Mouse (Mus musculus): ENCODE data around the gene Tmem221.
A peak's percentile ranks its signal among the peaks of the same experiment; 100 is the strongest.

Tmem221 gene

GRCm38 (mm10) chr8:71558071-71558957, at the start of gene Tmem221:
Gene Tmem221, minus strand, starts transcription at chr8:71558871.
- no peak for DNase-seq (ENCODE audit: low spot score in 2 of 2)

GRCm38 (mm10) chr8:71604021-71604420, 45.4 kb upstream of the Tmem221 start:
- DNase-seq (ENCODE audit: low spot score in 2 of 2), result no peak

- DNase-seq (ENCODE audit: low spot score in 2 of 2), result peak; percentile 66 to 70
These were observed 44.1 kb upstream of the Tmem221 start for GRCm38 (mm10) chr8:71602666-71603334.

- DNase-seq (ENCODE audit: low spot score in 2 of 2), result no peak
These were observed 43.4 kb upstream of the Tmem221 start for GRCm38 (mm10) chr8:71601939-71602665.

GRCm38 (mm10) chr8:71598841-71599240, 40.2 kb upstream of the Tmem221 start:
- DNase-seq (ENCODE audit: low spot score in 2 of 2), result no peak

- no peak for DNase-seq (ENCODE audit: low spot score in 2 of 2)
These were observed 39.7 kb upstream of the Tmem221 start for GRCm38 (mm10) chr8:71598375-71598774.

GRCm38 (mm10) chr8:71597451-71597850, 38.8 kb upstream of the Tmem221 start, which contains the start of gene Fam129c:
Gene Fam129c, plus strand, starts transcription at chr8:71597648.
- DNase-seq (ENCODE audit: low spot score in 2 of 2), result no peak

- no peak for DNase-seq (ENCODE audit: low spot score in 2 of 2)
These were observed 38.1 kb upstream of the Tmem221 start for GRCm38 (mm10) chr8:71596798-71597197.

GRCm38 (mm10) chr8:71596384-71596783, 37.7 kb upstream of the Tmem221 start:
- DNase-seq (ENCODE audit: low spot score in 2 of 2), result no peak

GRCm38 (mm10) chr8:71595862-71596261, 37.2 kb upstream of the Tmem221 start:
- DNase-seq (ENCODE audit: low spot score in 2 of 2), result peak; percentile 89 to 91

GRCm38 (mm10) chr8:71594324-71594722, 35.7 kb upstream of the Tmem221 start:
- no peak for DNase-seq (ENCODE audit: low spot score in 2 of 2)

- DNase-seq (ENCODE audit: low spot score in 2 of 2), result no peak
These were observed 35.1 kb upstream of the Tmem221 start for GRCm38 (mm10) chr8:71593556-71594323.

- peak; percentile 87 to 90 for DNase-seq (ENCODE audit: low spot score in 2 of 2)
These were observed 33.9 kb upstream of the Tmem221 start for GRCm38 (mm10) chr8:71592374-71593170.

GRCm38 (mm10) chr8:71591471-71592373, 33.1 kb upstream of the Tmem221 start, which contains the start of gene Pgls:
Gene Pgls, plus strand, starts transcription at chr8:71592176.
- peak; percentile 97 to 98 for DNase-seq (ENCODE audit: low spot score in 2 of 2)

GRCm38 (mm10) chr8:71591017-71591416, 32.3 kb upstream of the Tmem221 start:
- DNase-seq (ENCODE audit: low spot score in 2 of 2), result no peak

- no peak for DNase-seq (ENCODE audit: low spot score in 2 of 2)
These were observed 30.1 kb upstream of the Tmem221 start for GRCm38 (mm10) chr8:71588762-71589161.

- DNase-seq (ENCODE audit: low spot score in 2 of 2), result peak; percentile 64 to 76
These were observed 28.2 kb upstream of the Tmem221 start for GRCm38 (mm10) chr8:71586891-71587290.

GRCm38 (mm10) chr8:71580201-71580600, 21.5 kb upstream of the Tmem221 start:
- DNase-seq (ENCODE audit: low spot score in 2 of 2), result no peak

GRCm38 (mm10) chr8:71579476-71579875, 20.8 kb upstream of the Tmem221 start:
- no peak for DNase-seq (ENCODE audit: low spot score in 2 of 2)
